Mouse (Mus musculus) CH12.LX (cell line): ENCODE results near the gene Tmco3.
A peak's percentile ranks its signal among the peaks of the same experiment; 100 is the strongest.

Experiments used
- CHD1 ChIP-seq: IDR thresholded peaks from 2 replicates; pipeline ENCODE4 v1.6.1; 2012; ENCODE audit warnings: low read depth, low read length, improper control_type of control experiment, inconsistent platforms
- CHD2 ChIP-seq: IDR thresholded peaks from 2 replicates; pipeline ENCODE4 v1.6.1; 2011; ENCODE audit warnings: low read length, improper control_type of control experiment
- CTCF ChIP-seq, 2 experiments: IDR thresholded peaks in 1 of 2; conservative IDR thresholded peaks in 1 of 2; 2 replicates each; pipeline ENCODE4 v1.5.1; 2011 to 2012; ENCODE audit warnings: low read depth in 2 of 2, low read length in 2 of 2, improper control_type of control experiment in 1 of 2, inconsistent platforms in 1 of 2, mild to moderate bottlenecking in 1 of 2, moderate library complexity in 1 of 2
- E2F4 ChIP-seq: IDR thresholded peaks from 2 replicates; pipeline ENCODE4 v1.6.1; 2011; ENCODE audit warnings: low read depth, low read length, improper control_type of control experiment; ENCODE audit not compliant: insufficient replicate concordance
- ETS1 ChIP-seq: conservative IDR thresholded peaks from 2 replicates; pipeline ENCODE4 v1.6.1; 2012; ENCODE audit warnings: low read depth, mild to moderate bottlenecking, inconsistent platforms, low read length, improper control_type of control experiment, moderate library complexity
- KAT2A ChIP-seq: IDR thresholded peaks from 2 replicates; pipeline ENCODE4 v1.6.1; 2012; ENCODE audit warnings: low read length, improper control_type of control experiment, inconsistent platforms; ENCODE audit not compliant: insufficient replicate concordance
- MAFK ChIP-seq: IDR thresholded peaks from 2 replicates; pipeline ENCODE4 v1.6.1; 2011; ENCODE audit warnings: low read length, improper control_type of control experiment; ENCODE audit not compliant: insufficient replicate concordance
- MAX ChIP-seq: IDR thresholded peaks from 2 replicates; pipeline ENCODE4 v1.6.1; 2011; ENCODE audit warnings: low read length, improper control_type of control experiment
- MEF2A ChIP-seq: IDR thresholded peaks from 2 replicates; pipeline ENCODE4 v1.6.1; 2014; ENCODE audit warnings: low read depth, mild to moderate bottlenecking, inconsistent platforms, low read length, improper control_type of control experiment, borderline replicate concordance
- NELFE ChIP-seq: IDR thresholded peaks from 2 replicates; pipeline ENCODE4 v1.6.1; 2011; ENCODE audit warnings: low read depth, low read length, improper control_type of control experiment
- POLR2A ChIP-seq: IDR thresholded peaks from 2 replicates; pipeline ENCODE4 v1.6.1; 2011; ENCODE audit warnings: low read depth, mild to moderate bottlenecking, improper control_type of control experiment, low read length
- SIN3A ChIP-seq: IDR thresholded peaks from 2 replicates; pipeline ENCODE4 v1.6.1; 2012; ENCODE audit warnings: low read length, improper control_type of control experiment, inconsistent platforms
- TBP ChIP-seq: conservative IDR thresholded peaks from 2 replicates; pipeline ENCODE4 v1.6.1; 2011; ENCODE audit warnings: low read depth, low read length, improper control_type of control experiment
- USF2 ChIP-seq: conservative IDR thresholded peaks from 2 replicates; pipeline ENCODE4 v1.6.1; 2011; ENCODE audit warnings: low read depth, low read length, improper control_type of control experiment

DNA sequence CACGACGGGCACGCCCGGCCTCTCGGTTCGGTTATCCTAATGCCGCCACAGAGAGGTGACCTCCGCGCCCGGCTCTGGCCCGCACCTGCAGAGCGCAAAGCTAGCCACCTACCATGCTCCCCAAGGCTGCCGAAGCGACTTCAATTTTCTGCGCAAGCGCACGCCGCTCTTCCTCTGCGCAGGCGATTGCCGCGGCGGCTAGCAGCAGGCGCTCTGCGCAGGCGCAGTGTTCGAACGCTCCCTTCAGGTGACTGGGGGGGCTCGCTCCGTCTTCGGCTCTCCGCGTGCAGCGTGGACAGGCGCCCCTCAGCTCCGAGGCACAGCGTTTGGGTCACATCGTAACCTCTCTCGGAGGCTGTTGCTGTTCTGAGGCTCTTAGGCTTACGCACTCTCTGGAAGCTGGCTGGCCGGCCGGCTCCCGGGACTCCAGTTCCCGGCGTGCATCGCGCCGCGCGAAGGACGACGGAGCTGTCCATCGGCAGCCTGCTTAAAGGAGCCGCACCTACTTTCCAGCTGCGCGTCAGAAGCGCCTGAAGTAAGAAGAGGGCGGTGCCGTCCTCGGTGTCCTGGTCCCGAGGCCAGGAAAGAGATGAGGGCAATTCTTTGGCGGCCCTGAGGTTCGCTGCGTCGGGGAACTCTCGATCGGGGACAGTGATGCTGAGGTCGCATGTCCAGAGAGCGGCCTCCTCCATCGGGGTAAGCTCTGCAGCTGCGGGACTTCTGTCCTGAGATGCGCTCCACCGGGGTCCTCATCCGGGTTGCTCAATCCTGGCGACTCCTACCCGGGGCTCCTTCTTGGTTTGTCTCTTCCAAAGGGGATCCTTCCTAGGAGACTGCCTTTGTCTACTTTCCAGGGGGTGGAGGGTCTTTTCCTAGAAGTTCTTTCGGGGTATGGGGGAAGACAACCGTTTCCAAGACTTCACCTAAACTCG lies at the start of gene Tmco3, which contains the start of gene Dcun1d2:
- TF ChIP-seq MAFK (no peak), POLR2A (peak; percentile 67), CHD1 (no peak), TBP (no peak), CTCF (conservative IDR thresholded peaks at IDR 0.05 in 1 of 2, IDR thresholded peaks at IDR 0.05 in 1 of 2; ENCODE audit: low read depth in 2 of 2, low read length in 2 of 2) (no peak), NELFE (peak; percentile 78), MEF2A (no peak; the same call in 1 of the 2 replicates), E2F4 (no peak), KAT2A (peak; percentile 91; the same call in 1 of the 2 replicates), SIN3A (peak; percentile 92), ETS1 (no peak), USF2 (no peak), MAX (peak; percentile 76), CHD2 (no peak; the same call in 1 of the 2 replicates)
